Mouse (Mus musculus) heart, postnatal 0 days (tissue): Measurements from ENCODE around the gene Ambn. TPM values are rescaled to one million over a fixed set of nuclear protein-coding genes. Genes with fewer than 3 reads are reported as not detected.

Experiments used
- ATAC-seq: fragments of 200-750 bp; cut with Nextera tagmentation; 2 replicates; pipeline ENCODE4 v1.8.0; 2017; ENCODE audit warnings: low read depth, moderate number of reproducible peaks, moderate library complexity; ENCODE audit not compliant: insufficient read depth
- DNase-seq: peaks from one replicate; pipeline ENCODE4 v3.0.0-alpha.2; 2016; ENCODE audit warnings: low spot score
- H3K27ac ChIP-seq: fragments of 300-500 bp; sonication (generic); 2 replicates; pipeline ENCODE4 v1.5.1; 2014; ENCODE audit warnings: low read depth, mild to moderate bottlenecking
- H3K27me3 ChIP-seq: fragments of 300-500 bp; sonication (generic); 2 replicates; pipeline ENCODE4 v1.6.1; 2014; ENCODE audit warnings: low read length, mixed read lengths; ENCODE audit not compliant: control insufficient read depth, insufficient read depth
- H3K36me3 ChIP-seq: fragments of 300-500 bp; sonication (generic); replicated peaks from 2 replicates; pipeline ENCODE4 v1.6.1; 2014; ENCODE audit warnings: low read length, mixed read lengths; ENCODE audit not compliant: control insufficient read depth, insufficient read depth
- H3K4me1 ChIP-seq: fragments of 300-500 bp; sonication (generic); 2 replicates; pipeline ENCODE4 v1.6.1; 2014; ENCODE audit warnings: antibody characterized with exemption; ENCODE audit not compliant: control insufficient read depth, insufficient read depth
- H3K4me2 ChIP-seq: fragments of 300-500 bp; sonication (generic); 2 replicates; pipeline ENCODE4 v1.6.1; 2014; ENCODE audit warnings: low read depth, mild to moderate bottlenecking, low read length, moderate library complexity
- H3K4me3 ChIP-seq: fragments of 300-500 bp; sonication (generic); 2 replicates; pipeline ENCODE4 v1.5.1; 2014; ENCODE audit warnings: low read depth, low read length
- H3K9ac ChIP-seq: fragments of 300-500 bp; sonication (generic); replicated peaks from 2 replicates; pipeline ENCODE4 v1.6.1; 2014; ENCODE audit warnings: low read depth, low read length, mixed read lengths
- H3K9me3 ChIP-seq: fragments of 300-500 bp; sonication (generic); replicated peaks from 2 replicates; pipeline ENCODE4 v1.6.1; 2016; ENCODE audit warnings: low read length; ENCODE audit not compliant: control insufficient read depth
- CTCF ChIP-seq: IDR thresholded peaks from 2 replicates; pipeline ENCODE4 v1.5.1; 2016; ENCODE audit warnings: antibody characterized with exemption, control low read depth, low read depth
- EP300 ChIP-seq: IDR thresholded peaks from 2 replicates; pipeline ENCODE4 v1.6.1; 2016; ENCODE audit warnings: antibody characterized with exemption, low read depth
- WGBS: fragments of 180-500 bp; shearing (Covaris S2); extraction: QIAGEN DNeasy Blood & Tissue Kit; methylation state at CpG from one replicate; pipeline ENCODE4 v1.1.7; 2014; 5-methylcytosine and 5-hydroxymethylcytosine counted together
- polyA plus RNA-seq: library from polyadenylated mRNA; unstranded; fragments of >200 nt; fragmentation: Nextera tagmentation; extraction: Ambion mirVana; gene quantifications from 2 replicates; pipeline ENCODE4 v1.2.1, GENCODE M21; 2015
- total RNA-seq: library from RNA; depleted of rRNA; stranded (reverse); fragments of >200 nt; gene quantifications from 2 replicates; pipeline ENCODE4 v1.2.3, GENCODE M21; 2014; ENCODE audit warnings: low replicate concordance

The Ambn gene
- total and polyA plus RNA-seq, 2 experiments from 2014 or later, result not detected

GRCm38 (mm10) chr5:88468807-88469704 lies 13.3 kb downstream of the Ambn start:
- no peaks in the 10 kb centered on the region for H3K4me1 ChIP-seq
- WGBS, result 73% methylated on average over 4 of the region's 4 CpGs

DNA sequence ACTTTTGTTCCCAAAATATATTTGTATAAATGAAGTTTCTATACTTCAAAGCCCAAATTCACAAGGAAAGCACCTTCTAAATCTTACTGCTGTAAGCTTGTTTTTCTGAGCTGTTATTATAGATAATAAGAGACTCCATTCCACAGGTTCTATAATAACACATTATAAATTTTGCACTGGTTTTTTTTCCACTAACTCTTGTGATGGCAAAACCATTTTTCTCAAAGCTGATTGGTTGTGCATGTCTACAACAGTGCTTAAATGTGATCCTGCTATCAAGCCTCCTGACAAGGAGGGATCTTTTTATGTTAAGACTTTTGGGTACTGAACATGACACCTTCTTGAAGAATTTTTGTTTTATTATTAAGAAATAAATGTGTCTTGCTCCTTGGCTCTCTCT lies 31.9 kb downstream of the Ambn start, which contains the start of gene Enam:
Gene Enam (plus strand): TSS at position 301 of the 400 bp plus-strand sequence.
- Histone ChIP-seq H3K4me1 (no peaks in the 10 kb centered on the region), H3K4me2 (no peak within 1 kb of the TSS), H3K27me3 (no peaks in the 10 kb centered on the region), H3K4me3 (no peak within 1 kb of the TSS), H3K9me3 (no peaks in the 10 kb centered on the region), H3K27ac (no peak within 1 kb of the TSS), H3K9ac (no peak within 1 kb of the TSS), H3K36me3 (no peaks in the 10 kb centered on the region)
- ATAC-seq (no peak), DNase-seq (no peak)
- TF ChIP-seq CTCF (no peak), EP300 (no peak)

More at GRCm38 (mm10) chr5:88468807-88469704, 13.3 kb downstream of the Ambn start:
- H3K9ac ChIP-seq, result no peak overlapping the region
- DNase-seq, result no peak
- H3K36me3 ChIP-seq, result no peaks in the 10 kb centered on the region
- no peaks in the 10 kb centered on the region for H3K9me3 ChIP-seq
- H3K27me3 ChIP-seq, result no peaks in the 10 kb centered on the region
- no peak for ATAC-seq
- TF ChIP-seq CTCF, result no peak
- no peak for TF ChIP-seq EP300
- no peak overlapping the region for H3K27ac ChIP-seq
- H3K4me3 ChIP-seq, result no peak overlapping the region
- H3K4me2 ChIP-seq, result no peak overlapping the region

- DNase-seq (no peak), ATAC-seq (no peak)
- H3K4me2 ChIP-seq, result no peak overlapping the region
- H3K27ac ChIP-seq, result no peak overlapping the region
- no peaks in the 10 kb centered on the region for H3K27me3 ChIP-seq
- no peaks in the 10 kb centered on the region for H3K9me3 ChIP-seq
- H3K36me3 ChIP-seq, result no peaks in the 10 kb centered on the region
- WGBS, result 49% methylated on average over 2 of the region's 2 CpGs
- TF ChIP-seq CTCF (no peak), EP300 (no peak)
- no peak overlapping the region for H3K4me3 ChIP-seq
- H3K9ac ChIP-seq, result no peak overlapping the region
- no peaks in the 10 kb centered on the region for H3K4me1 ChIP-seq
Observed at GRCm38 (mm10) chr5:88489004-88489403, 33.2 kb downstream of the Ambn start.

- no peak for DNase-seq
- Histone ChIP-seq H3K4me2 (no peak overlapping the region), H3K4me3 (no peak overlapping the region), H3K27me3 (no peaks in the 10 kb centered on the region), H3K9me3 (no peaks in the 10 kb centered on the region), H3K9ac (no peak overlapping the region), H3K27ac (no peak overlapping the region), H3K36me3 (no peaks in the 10 kb centered on the region), H3K4me1 (no peaks in the 10 kb centered on the region)
- no peak for ATAC-seq
- 78% methylated on average over 5 of the region's 5 CpGs for WGBS
- TF ChIP-seq EP300 (no peak), CTCF (no peak)
Observed at GRCm38 (mm10) chr5:88491111-88491510, 35.3 kb downstream of the Ambn start.

GRCm38 (mm10) chr5:88499781-88500180 lies 44.0 kb downstream of the Ambn start:
- H3K9me3 ChIP-seq, result no peaks in the 10 kb centered on the region
- H3K4me2 ChIP-seq, result no peak overlapping the region
- H3K4me1 ChIP-seq, result no peaks in the 10 kb centered on the region
- ATAC-seq (no peak), DNase-seq (no peak)
- no peak overlapping the region for H3K4me3 ChIP-seq
- no peak overlapping the region for H3K9ac ChIP-seq
- TF ChIP-seq CTCF, result no peak
- TF ChIP-seq EP300, result no peak
- no peaks in the 10 kb centered on the region for H3K27me3 ChIP-seq
- H3K27ac ChIP-seq, result no peak overlapping the region
- whole genome bisulfite sequencing, result 87% methylated on average over 3 of the region's 3 CpGs
- no peaks in the 10 kb centered on the region for H3K36me3 ChIP-seq

GRCm38 (mm10) chr5:88508555-88508954 lies 52.8 kb downstream of the Ambn start:
- H3K9me3 ChIP-seq, result no peaks in the 10 kb centered on the region
- H3K9ac ChIP-seq, result no peak overlapping the region
- H3K27ac ChIP-seq, result no peak overlapping the region
- no peak overlapping the region for H3K4me2 ChIP-seq
- DNase-seq (no peak), ATAC-seq (no peak)
- no peaks in the 10 kb centered on the region for H3K4me1 ChIP-seq
- H3K36me3 ChIP-seq, result no peaks in the 10 kb centered on the region
- no peak overlapping the region for H3K4me3 ChIP-seq
- TF ChIP-seq EP300, result no peak
- no peak for TF ChIP-seq CTCF
- 62% methylated on average over 1 of the region's 1 CpGs for WGBS
- no peaks in the 10 kb centered on the region for H3K27me3 ChIP-seq
